Mouse (Mus musculus) midbrain, postnatal 0 days (tissue): Measurements from ENCODE around the gene Clec2d. TPM values are rescaled to one million over a fixed set of nuclear protein-coding genes. Genes with fewer than 3 reads are reported as not detected.
A peak's percentile ranks its signal among the peaks of the same experiment; 100 is the strongest.

ENCODE experiments used
- ATAC-seq: fragments of 200-750 bp; cut with Nextera tagmentation; 2 replicates; pipeline ENCODE4 v1.8.0; 2017; ENCODE audit warnings: moderate number of reproducible peaks, mild to moderate bottlenecking, moderate TSS enrichment, moderate library complexity; ENCODE audit not compliant: low FRiP score
- DNase-seq: peaks from one replicate; pipeline ENCODE4 v3.0.0-alpha.2; 2015; ENCODE audit warnings: low spot score
- H3K27ac ChIP-seq: fragments of 300-500 bp; sonication (generic); 2 replicates; pipeline ENCODE4 v1.5.1; 2014; ENCODE audit warnings: low read depth, mild to moderate bottlenecking, low read length, mixed read lengths
- H3K27me3 ChIP-seq: fragments of 300-500 bp; sonication (generic); 2 replicates; pipeline ENCODE4 v1.6.1; 2014; ENCODE audit warnings: low read length, control low read depth, mixed read lengths; ENCODE audit not compliant: insufficient read depth
- H3K36me3 ChIP-seq: fragments of 300-500 bp; sonication (generic); 2 replicates; pipeline ENCODE4 v1.6.1; 2014; ENCODE audit warnings: low read length, control low read depth, mixed read lengths; ENCODE audit not compliant: insufficient read depth
- H3K4me1 ChIP-seq: fragments of 300-500 bp; sonication (generic); 2 replicates; pipeline ENCODE4 v1.6.1; 2014; ENCODE audit warnings: mild to moderate bottlenecking, control low read depth, antibody characterized with exemption, low read length, mixed read lengths; ENCODE audit not compliant: insufficient read depth
- H3K4me2 ChIP-seq: fragments of 300-500 bp; sonication (generic); 2 replicates; pipeline ENCODE4 v1.6.1; 2014; ENCODE audit warnings: low read depth, mild to moderate bottlenecking, low read length, mixed read lengths; ENCODE audit not compliant: poor library complexity, severe bottlenecking
- H3K4me3 ChIP-seq: fragments of 300-500 bp; sonication (generic); 2 replicates; pipeline ENCODE4 v1.5.1; 2014; ENCODE audit warnings: low read depth, mild to moderate bottlenecking, low read length, moderate library complexity
- H3K9ac ChIP-seq: fragments of 300-500 bp; sonication (generic); replicated peaks from 2 replicates; pipeline ENCODE4 v1.6.1; 2014; ENCODE audit warnings: mild to moderate bottlenecking, low read length, moderate library complexity, mixed read lengths; ENCODE audit not compliant: poor library complexity, severe bottlenecking
- H3K9me3 ChIP-seq: fragments of 300-500 bp; sonication (generic); 2 replicates; pipeline ENCODE4 v1.6.1; 2016; ENCODE audit warnings: low read length, control low read depth
- CTCF ChIP-seq: IDR thresholded peaks from 2 replicates; pipeline ENCODE4 v1.5.1; 2016; ENCODE audit warnings: antibody characterized with exemption, mild to moderate bottlenecking
- WGBS: fragments of 180-500 bp; shearing (Covaris S2); extraction: QIAGEN DNeasy Blood & Tissue Kit; methylation state at CpG from one replicate; pipeline ENCODE4 v1.1.7; 2014; 5-methylcytosine and 5-hydroxymethylcytosine counted together
- polyA plus RNA-seq: library from polyadenylated mRNA; unstranded; fragments of >200 nt; fragmentation: Nextera tagmentation; extraction: Ambion mirVana; gene quantifications from 2 replicates; pipeline ENCODE4 v1.2.1, GENCODE M21; 2015
- total RNA-seq: library from RNA; depleted of rRNA; stranded (reverse); fragments of >200 nt; gene quantifications from 2 replicates; pipeline ENCODE4 v1.2.3, GENCODE M21; 2014

Gene Clec2d
- total and polyA plus RNA-seq, 2 experiments from 2014 or later, result 12.9 TPM; not detected in 1

DNA sequence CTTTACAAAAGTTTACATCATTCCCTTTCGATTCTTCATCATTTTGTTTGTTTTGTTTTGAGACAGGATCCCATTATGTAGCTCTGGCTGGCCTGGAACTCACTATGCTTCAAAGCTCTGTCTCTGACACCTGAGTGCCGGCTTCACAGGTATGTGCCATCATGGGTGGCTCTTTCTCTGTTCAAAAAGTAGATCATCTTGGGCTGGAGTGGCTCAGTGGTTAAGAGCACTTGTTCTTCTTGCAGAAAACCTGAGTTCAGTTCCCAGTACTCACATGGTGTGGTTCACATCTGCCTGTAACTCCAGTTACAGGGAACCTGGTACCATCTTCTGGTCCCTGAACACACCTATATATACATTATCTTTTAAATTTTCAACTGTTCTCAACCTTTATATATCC lies 44.7 kb downstream of the Clec2d start:
- H3K4me2 ChIP-seq, result no peak overlapping the region
- no peak for TF ChIP-seq CTCF
- H3K4me3 ChIP-seq, result no peak overlapping the region
- no peaks in the 10 kb centered on the region for H3K27me3 ChIP-seq
- WGBS, result 71% methylated on average over 2 of the region's 2 CpGs
- H3K4me1 ChIP-seq, result no peaks in the 10 kb centered on the region
- H3K9ac ChIP-seq, result no peak overlapping the region
- ATAC-seq (no peak), DNase-seq (no peak)
- no peak overlapping the region for H3K27ac ChIP-seq
- no peaks in the 10 kb centered on the region for H3K36me3 ChIP-seq
- H3K9me3 ChIP-seq, result no peaks in the 10 kb centered on the region

DNA sequence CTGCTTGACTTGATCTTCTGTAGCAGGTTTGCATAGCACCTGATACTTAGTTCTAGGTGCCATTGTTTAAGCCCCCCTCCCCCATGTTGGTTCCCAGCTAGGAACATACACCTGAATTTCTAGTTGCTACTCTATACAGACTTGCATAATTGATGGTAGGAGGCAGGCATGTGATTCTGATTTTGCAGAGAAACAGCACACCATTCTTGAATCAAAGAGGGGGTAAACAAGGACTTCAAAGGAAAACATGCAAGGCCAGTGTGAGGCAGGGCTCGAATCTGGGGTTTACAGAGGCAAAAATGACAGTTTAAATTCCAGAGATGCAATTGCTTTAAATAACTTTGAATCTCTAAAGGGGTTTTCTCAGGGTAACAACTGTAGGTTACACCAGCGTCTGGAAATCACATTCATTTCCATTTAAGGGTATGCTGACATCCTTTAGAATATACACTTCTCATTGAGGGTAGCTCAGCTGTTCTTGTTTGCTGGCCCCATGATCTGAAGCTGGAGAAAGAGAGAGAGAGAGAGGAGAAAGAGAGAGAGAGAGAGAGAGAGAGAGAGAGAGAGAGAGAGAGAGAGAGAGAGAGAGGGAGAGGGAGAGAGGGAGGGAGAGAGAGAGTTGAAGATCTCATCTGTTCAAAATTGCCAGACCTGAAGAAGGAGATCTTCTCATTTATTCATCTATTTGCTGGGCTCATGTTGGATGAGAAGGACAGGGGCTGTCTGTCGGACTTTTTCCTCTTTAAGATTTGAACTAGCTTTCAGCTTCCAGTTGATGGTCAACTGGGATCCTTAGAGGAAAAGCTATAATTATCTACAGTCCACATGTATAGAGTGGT lies 48.7 kb downstream of the Clec2d start:
- Histone ChIP-seq H3K9ac (no peak overlapping the region), H3K4me1 (no peaks in the 10 kb centered on the region), H3K27ac (0 out of 2 replicates have a peak overlapping the region, but pooled peaks have one; percentile 32), H3K27me3 (no peaks in the 10 kb centered on the region), H3K36me3 (no peaks in the 10 kb centered on the region), H3K9me3 (no peaks in the 10 kb centered on the region), H3K4me3 (no peak overlapping the region), H3K4me2 (no peak overlapping the region)
- no peak for ATAC-seq
- 65% methylated on average over 3 of the region's 3 CpGs for whole genome bisulfite sequencing
- TF ChIP-seq CTCF, result no peak
- no peak for DNase-seq

DNA sequence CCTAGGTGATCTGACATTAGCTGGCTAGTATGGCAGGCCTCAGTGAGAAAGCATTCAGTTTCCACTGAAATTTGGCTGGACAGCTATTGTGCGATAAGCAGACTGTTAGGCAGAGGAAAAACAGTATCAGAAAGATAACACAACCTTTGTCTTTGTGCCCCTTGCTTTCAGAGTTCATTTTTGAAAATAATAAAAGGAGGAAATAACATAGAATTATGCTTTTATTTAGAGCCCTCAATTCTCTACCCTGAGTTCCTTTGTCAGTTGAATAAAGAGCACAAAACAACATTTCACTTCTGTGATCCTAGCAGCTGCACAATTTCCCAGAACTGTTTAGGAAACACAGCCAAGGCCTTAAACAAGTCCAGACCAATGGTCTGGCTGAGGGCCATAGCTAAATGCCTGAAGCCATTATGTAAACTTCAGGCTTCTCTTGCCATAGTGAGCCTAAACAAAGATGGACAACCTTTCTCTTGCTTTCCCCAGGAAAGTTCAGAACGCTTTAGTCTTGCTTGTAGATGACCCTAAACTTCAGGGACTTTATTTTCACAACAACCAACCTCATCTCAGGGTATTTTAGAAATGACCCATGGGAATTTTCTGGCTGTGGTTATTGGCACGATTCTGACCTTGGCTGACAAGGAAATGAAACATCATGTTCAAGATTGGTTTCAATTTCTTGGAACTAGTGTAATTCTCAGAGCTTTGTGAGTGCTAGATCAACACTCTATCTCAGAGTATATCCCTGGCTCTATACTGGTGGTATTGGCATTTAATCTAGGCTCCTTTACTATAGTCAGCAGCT lies 49.6 kb downstream of the Clec2d start:
- Histone ChIP-seq H3K27ac (peak overlapping the region; percentile 27; the same call in 1 of the 2 replicates), H3K4me2 (no peak overlapping the region), H3K36me3 (no peaks in the 10 kb centered on the region), H3K9ac (no peak overlapping the region), H3K4me1 (no peaks in the 10 kb centered on the region), H3K4me3 (no peak overlapping the region), H3K9me3 (no peaks in the 10 kb centered on the region), H3K27me3 (no peaks in the 10 kb centered on the region)
- ATAC-seq (no peak), DNase-seq (peak; percentile 70)
- TF ChIP-seq CTCF, result no peak
- WGBS, result 68% methylated on average over 3 of the region's 3 CpGs

DNA sequence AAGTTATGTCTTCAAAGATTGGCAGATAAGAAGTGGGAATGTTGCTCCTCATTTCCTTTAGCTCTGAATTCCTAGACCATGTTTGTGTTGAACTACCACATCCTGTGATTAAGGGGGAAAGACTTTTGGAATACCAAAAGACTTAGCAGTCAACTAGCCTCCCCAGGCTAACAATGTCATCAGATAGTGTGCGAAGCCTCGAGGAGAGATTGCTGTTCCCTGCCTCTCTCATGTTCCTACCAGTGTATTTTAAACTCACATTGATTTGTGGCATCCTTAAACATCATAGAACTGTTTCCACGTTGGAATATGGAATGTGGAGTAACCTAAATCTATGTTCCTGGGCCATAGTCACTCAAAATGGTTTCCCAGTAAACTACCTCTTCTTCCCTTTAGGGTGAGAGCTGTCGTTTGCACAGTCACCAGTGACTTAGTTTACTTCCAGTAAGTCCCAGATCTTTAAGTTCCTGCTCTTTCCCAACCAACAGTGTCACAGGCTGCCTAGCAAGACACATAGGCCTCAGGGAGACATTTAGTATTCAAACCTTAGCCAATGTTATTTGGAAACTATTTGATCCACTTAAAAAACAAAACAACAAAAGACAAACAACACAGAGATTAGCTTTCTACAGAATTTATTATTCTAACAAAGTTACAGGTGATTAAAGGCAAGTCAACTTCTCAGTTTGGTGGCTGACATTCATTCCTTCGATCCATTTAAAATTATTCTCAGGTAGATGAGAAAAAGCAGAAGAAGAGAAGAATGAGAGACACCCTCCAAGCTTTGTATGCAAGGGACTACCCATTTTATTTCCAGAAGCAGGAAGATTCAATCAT lies 51.8 kb downstream of the Clec2d start:
- no peak overlapping the region for H3K9ac ChIP-seq
- 75% methylated on average over 5 of the region's 5 CpGs for WGBS
- no peak for ATAC-seq

DNA sequence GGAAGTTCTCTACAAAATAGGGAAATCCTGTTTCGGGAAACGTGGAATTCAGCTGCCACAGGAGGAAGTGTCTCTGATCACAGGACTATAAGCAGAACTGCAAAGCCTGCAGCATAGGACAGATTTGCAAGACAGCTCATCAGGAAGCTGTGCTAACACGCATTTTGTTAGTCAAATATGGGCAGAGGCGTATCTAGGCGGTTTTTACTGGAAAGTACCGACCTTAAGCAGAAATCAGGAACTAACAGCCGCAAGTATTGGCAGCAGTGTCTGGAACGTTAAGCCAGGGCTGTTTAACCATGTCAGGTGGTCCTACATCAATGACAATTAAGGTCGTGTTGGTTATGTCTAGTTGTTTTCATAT lies 52.4 kb downstream of the Clec2d start:
- H3K36me3 ChIP-seq, result no peaks in the 10 kb centered on the region
- no peaks in the 10 kb centered on the region for H3K9me3 ChIP-seq
- WGBS, result 77% methylated on average over 9 of the region's 9 CpGs
- H3K27me3 ChIP-seq, result no peaks in the 10 kb centered on the region
- no peak for TF ChIP-seq CTCF
- ATAC-seq (no peak), DNase-seq (no peak)
- no peak overlapping the region for H3K4me3 ChIP-seq
- no peak overlapping the region for H3K4me2 ChIP-seq
- no peaks in the 10 kb centered on the region for H3K4me1 ChIP-seq
- no peak overlapping the region for H3K27ac ChIP-seq
- no peak overlapping the region for H3K9ac ChIP-seq

More for the DNA sequence above, 51.8 kb downstream of the Clec2d start:
- Histone ChIP-seq H3K4me3 (no peak overlapping the region), H3K27ac (no peak overlapping the region), H3K4me2 (no peak overlapping the region), H3K27me3 (no peaks in the 10 kb centered on the region), H3K9me3 (no peaks in the 10 kb centered on the region), H3K36me3 (no peaks in the 10 kb centered on the region), H3K4me1 (no peaks in the 10 kb centered on the region)
- no peak for TF ChIP-seq CTCF
- DNase-seq, result no peak
